In genomic region chr12:111956173-111956572, GRCm38 (mm10) we compare ENCODE assay signal across 27 mouse cellular contexts. TPM values are rescaled to one million over a fixed set of nuclear protein-coding genes. Genes with fewer than 3 reads are reported as not detected.
DNase-seq lines count a peak whose midpoint lies in the region; ATAC-seq lines count a peak whose summit lies in the region.
"Had no signal": no experiment of that assay in that cellular context is flagged by ENCODE, and none has a peak within 500 bp of the region (broad histone marks: within the 10 kb centered on the region; RNA-seq: fewer than 3 reads in every experiment).

No protein-coding gene starts in this region.

- 0 out of 2 replicates have a peak, but pooled peaks cover 5% of the 10 kb centered on the region for H3K9me3 ChIP-seq in limb, embryonic 13.5 days
- no peaks in the 10 kb centered on the region for H3K9me3 ChIP-seq in limb, embryonic 10.5 days (replicated peaks)
- no peaks in the 10 kb centered on the region for H3K9me3 ChIP-seq in liver, embryonic 16.5 days (replicated peaks; ENCODE audit: control insufficient read depth, low read length)
- peaks cover 3% of the 10 kb centered on the region; the same call in 1 of the 2 replicates for H3K9me3 ChIP-seq in liver, embryonic 11.5 days (ENCODE audit: control insufficient read depth, low read length)
- H3K9me3 ChIP-seq: embryonic facial prominence, embryonic 12.5 days; forebrain, embryonic 13.5 days; forebrain, embryonic 15.5 days had no signal

- H3K4me2 ChIP-seq in limb, embryonic 13.5 days (replicated peaks), result no peak overlapping the region
- no peak overlapping the region for H3K4me2 ChIP-seq in liver, embryonic 16.5 days (ENCODE audit: low read depth, low read length)
- H3K4me2 ChIP-seq in liver, embryonic 11.5 days, result no peak overlapping the region
- H3K4me2 ChIP-seq: embryonic facial prominence, embryonic 12.5 days; forebrain, embryonic 13.5 days; forebrain, embryonic 15.5 days had no signal

- no peaks in the 10 kb centered on the region for H3K27me3 ChIP-seq in limb, embryonic 13.5 days
- H3K27me3 ChIP-seq in limb, embryonic 10.5 days (ENCODE audit: low read depth, poor library complexity, severe bottlenecking), result no peaks in the 10 kb centered on the region
- H3K27me3 ChIP-seq in liver, embryonic 16.5 days (ENCODE audit: control insufficient read depth, insufficient read depth, low read depth, low read length), result no peaks in the 10 kb centered on the region
- H3K27me3 ChIP-seq in liver, embryonic 11.5 days (replicated peaks; ENCODE audit: control insufficient read depth, insufficient read depth, low read length), result no peaks in the 10 kb centered on the region
- H3K27me3 ChIP-seq: CH12.LX; embryonic facial prominence, embryonic 12.5 days; forebrain, embryonic 13.5 days; forebrain, embryonic 15.5 days; Patski had no signal

- no peak overlapping the region for H3K4me3 ChIP-seq in limb, embryonic 13.5 days
- no peak overlapping the region for H3K4me3 ChIP-seq in limb, embryonic 10.5 days
- H3K4me3 ChIP-seq in liver, embryonic 16.5 days (ENCODE audit: low read depth, low read length), result no peak overlapping the region
- no peak overlapping the region for H3K4me3 ChIP-seq in liver, embryonic 11.5 days (ENCODE audit: low read depth, low read length)
- H3K4me3 ChIP-seq: embryonic facial prominence, embryonic 10.5 days; embryonic facial prominence, embryonic 12.5 days; forebrain, embryonic 13.5 days; forebrain, embryonic 15.5 days had no signal

- H3K4me1 ChIP-seq in limb, embryonic 13.5 days, result peaks cover 11% of the 10 kb centered on the region
- no peaks in the 10 kb centered on the region; the same call in 1 of the 2 replicates for H3K4me1 ChIP-seq in limb, embryonic 10.5 days
- peaks cover 2% of the 10 kb centered on the region; the same call in 1 of the 2 replicates for H3K4me1 ChIP-seq in liver, embryonic 16.5 days (ENCODE audit: control insufficient read depth, low read depth, low read length)
- peaks cover 4% of the 10 kb centered on the region for H3K4me1 ChIP-seq in liver, embryonic 11.5 days (replicated peaks; ENCODE audit: control insufficient read depth, insufficient read depth, low read length)
- H3K4me1 ChIP-seq: embryonic facial prominence, embryonic 12.5 days; forebrain, embryonic 13.5 days had no signal

- ATAC-seq in limb, embryonic 13.5 days (ENCODE audit: low FRiP score, low read depth), result no peak
- ATAC-seq in liver, embryonic 16.5 days (ENCODE audit: low read depth), result peak; percentile 26; the same call in 1 of the 2 replicates
- ATAC-seq in liver, embryonic 11.5 days (replicated peaks; ENCODE audit: low FRiP score), result no peak
- ATAC-seq: activated CD4-positive, CD25-positive, alpha-beta regulatory T cell, adult 4 months; CD4-positive, CD25-positive, alpha-beta regulatory T cell, adult 4 months; forebrain, embryonic 13.5 days; forebrain, embryonic 15.5 days; forebrain, postnatal 0 days; Patski had no signal

- no peak overlapping the region for H3K27ac ChIP-seq in limb, embryonic 13.5 days
- H3K27ac ChIP-seq in limb, embryonic 10.5 days, result no peak overlapping the region
- no peak overlapping the region for H3K27ac ChIP-seq in liver, embryonic 16.5 days (ENCODE audit: low read length)
- no peak overlapping the region for H3K27ac ChIP-seq in liver, embryonic 11.5 days (ENCODE audit: low read depth, low read length)
- H3K27ac ChIP-seq: embryonic facial prominence, embryonic 10.5 days; embryonic facial prominence, embryonic 12.5 days; forebrain, embryonic 13.5 days; forebrain, embryonic 15.5 days had no signal

- 0 out of 2 replicates have a peak overlapping the region, but pooled peaks have one; percentile 13 for H3K9ac ChIP-seq in limb, embryonic 13.5 days
- H3K9ac ChIP-seq in liver, embryonic 16.5 days (ENCODE audit: low read depth, low read length), result no peak overlapping the region
- H3K9ac ChIP-seq in liver, embryonic 11.5 days (ENCODE audit: low read depth, low read length), result no peak overlapping the region
- H3K9ac ChIP-seq: embryonic facial prominence, embryonic 12.5 days; forebrain, embryonic 13.5 days; forebrain, embryonic 15.5 days; forebrain, postnatal 0 days had no signal

- 82% methylated on average over 5 of the region's 5 CpGs for WGBS in limb, embryonic 13.5 days
- WGBS in limb, embryonic 10.5 days, result 80% methylated on average over 5 of the region's 5 CpGs
- WGBS in liver, embryonic 16.5 days (ENCODE audit: insufficient replicate concordance), result 64% methylated on average over 5 of the region's 5 CpGs
- 70% methylated on average over 5 of the region's 5 CpGs for WGBS in liver, embryonic 11.5 days

- peak; percentile 15 for DNase-seq in adrenal gland, postnatal 10 days
- no peak for DNase-seq in adrenal gland, postnatal 4 days (ENCODE audit: low spot score in 2 of 2)
- DNase-seq in limb, embryonic 10.5 days (ENCODE audit: low spot score), result no peak
- DNase-seq in liver, embryonic 11.5 days (ENCODE audit: low spot score), result no peak
- DNase-seq: adrenal gland, adult 8-10 months; adrenal gland, postnatal 25 days; B cell, adult 2 months; cerebellum, adult 11-12 months; cerebellum, adult 2 months; cerebellum, adult 9-10 months; cerebellum, postnatal 10 days; cerebellum, postnatal 25 days; forebrain, postnatal 0 days had no signal

- H3K36me3 ChIP-seq in limb, embryonic 13.5 days, result peaks cover 21% of the 10 kb centered on the region
- H3K36me3 ChIP-seq in limb, embryonic 10.5 days, result peaks cover 25% of the 10 kb centered on the region
- H3K36me3 ChIP-seq in liver, embryonic 16.5 days (ENCODE audit: control insufficient read depth, insufficient read depth), result peaks cover 17% of the 10 kb centered on the region
- peaks cover 19% of the 10 kb centered on the region for H3K36me3 ChIP-seq in liver, embryonic 11.5 days (ENCODE audit: control insufficient read depth, insufficient read depth, low read length)

RNA-seq across cellular contexts. Expression of gene Atp5mpl, which starts 10.6 kb away (rescaled TPM):
- total RNA-seq in adrenal gland, postnatal 10 days (2021), result 100 to 1,000 TPM; 673 to 781 TPM
- total RNA-seq in adrenal gland, postnatal 4 days (2021), result 100 to 1,000 TPM; 402 to 432 TPM
- 622 and 628 TPM in 2 replicates for polyA plus RNA-seq in limb, embryonic 13.5 days (2015; fragmentation: Nextera tagmentation; extraction: Ambion mirVana)
- polyA plus RNA-seq in limb, embryonic 10.5 days (2016; fragmentation: Nextera tagmentation; extraction: Ambion mirVana), result 608 and 623 TPM in 2 replicates
- polyA plus RNA-seq in liver, embryonic 16.5 days (2015; fragmentation: Nextera tagmentation; extraction: Ambion mirVana), result 457 and 494 TPM in 2 replicates
- 702 and 735 TPM in 2 replicates for polyA plus RNA-seq in liver, embryonic 11.5 days (2014; fragmentation: Nextera tagmentation; extraction: Ambion mirVana)

RNA-seq across cellular contexts. Expression of gene Tdrd9, which starts 15.2 kb away (rescaled TPM):
- total RNA-seq in adrenal gland, postnatal 10 days (2021), result under 1 TPM; 0.39 to 0.66 TPM
- total RNA-seq in adrenal gland, postnatal 4 days (2021), result under 1 TPM; 0.34 to 0.40 TPM
- polyA plus RNA-seq in limb, embryonic 13.5 days (2015; fragmentation: Nextera tagmentation; extraction: Ambion mirVana), result 0.68 and 0.98 TPM in 2 replicates
- 0.65 and 0.69 TPM in 2 replicates for polyA plus RNA-seq in limb, embryonic 10.5 days (2016; fragmentation: Nextera tagmentation; extraction: Ambion mirVana)
- 0.07 and 0.14 TPM in 2 replicates for polyA plus RNA-seq in liver, embryonic 16.5 days (2015; fragmentation: Nextera tagmentation; extraction: Ambion mirVana)
- polyA plus RNA-seq in liver, embryonic 11.5 days (2014; fragmentation: Nextera tagmentation; extraction: Ambion mirVana), result 0.06 and 0.40 TPM in 2 replicates
- total RNA-seq: adrenal gland, postnatal 25 days; CH12.LX had no signal
- polyA plus RNA-seq: activated CD4-positive, CD25-positive, alpha-beta regulatory T cell, adult 4 months; CD4-positive, CD25-positive, alpha-beta regulatory T cell, adult 4 months; G1E had no signal

RNA-seq across cellular contexts. Expression of gene Rd3l, which starts 24.9 kb away (rescaled TPM):
- not detected for total RNA-seq in adrenal gland, postnatal 10 days (2021)
- not detected for total RNA-seq in adrenal gland, postnatal 4 days (2021)
- not detected in 2 replicates for polyA plus RNA-seq in limb, embryonic 13.5 days (2015; fragmentation: Nextera tagmentation; extraction: Ambion mirVana)
- not detected in 2 replicates for polyA plus RNA-seq in limb, embryonic 10.5 days (2016; fragmentation: Nextera tagmentation; extraction: Ambion mirVana)
- 0.09 TPM in 1 of 2 replicates, not detected in the other for polyA plus RNA-seq in liver, embryonic 16.5 days (2015; fragmentation: Nextera tagmentation; extraction: Ambion mirVana)
- polyA plus RNA-seq in liver, embryonic 11.5 days (2014; fragmentation: Nextera tagmentation; extraction: Ambion mirVana), result not detected in 2 replicates
- total RNA-seq: adrenal gland, adult 18-20 months; adrenal gland, adult 8-10 months; adrenal gland, postnatal 25 days; CH12.LX had no signal
- polyA plus RNA-seq: activated CD4-positive, CD25-positive, alpha-beta regulatory T cell, adult 4 months; CD4-positive, CD25-positive, alpha-beta regulatory T cell, adult 4 months; embryonic facial prominence, embryonic 10.5 days; embryonic facial prominence, embryonic 12.5 days; embryonic facial prominence, embryonic 14.5 days; forebrain, embryonic 11.5 days; forebrain, embryonic 13.5 days; forebrain, embryonic 15.5 days; G1E; Patski had no signal

RNA-seq across cellular contexts. Expression of gene Ppp1r13b, which starts 48.3 kb away (rescaled TPM):
- 10 to 100 TPM; 20.4 to 21.8 TPM for total RNA-seq in adrenal gland, postnatal 10 days (2021)
- total RNA-seq in adrenal gland, postnatal 4 days (2021), result 10 to 100 TPM; 26.7 to 30.5 TPM
- polyA plus RNA-seq in limb, embryonic 13.5 days (2015; fragmentation: Nextera tagmentation; extraction: Ambion mirVana), result 12.0 and 13.2 TPM in 2 replicates
- 4.8 and 6.0 TPM in 2 replicates for polyA plus RNA-seq in limb, embryonic 10.5 days (2016; fragmentation: Nextera tagmentation; extraction: Ambion mirVana)
- polyA plus RNA-seq in liver, embryonic 16.5 days (2015; fragmentation: Nextera tagmentation; extraction: Ambion mirVana), result 1.4 and 1.9 TPM in 2 replicates
- 10.8 TPM in 2 replicates for polyA plus RNA-seq in liver, embryonic 11.5 days (2014; fragmentation: Nextera tagmentation; extraction: Ambion mirVana)
